Mouse (Mus musculus) lung, postnatal 0 days (tissue): ENCODE data around the gene Qpctl.

Source experiments
- CTCF ChIP-seq: IDR thresholded peaks from 2 replicates; pipeline ENCODE4 v1.5.1; 2016; ENCODE audit warnings: antibody characterized with exemption, mild to moderate bottlenecking
- EP300 ChIP-seq: IDR thresholded peaks from 2 replicates; pipeline ENCODE4 v1.6.1; 2016; ENCODE audit warnings: antibody characterized with exemption, mild to moderate bottlenecking, control low read depth

DNA sequence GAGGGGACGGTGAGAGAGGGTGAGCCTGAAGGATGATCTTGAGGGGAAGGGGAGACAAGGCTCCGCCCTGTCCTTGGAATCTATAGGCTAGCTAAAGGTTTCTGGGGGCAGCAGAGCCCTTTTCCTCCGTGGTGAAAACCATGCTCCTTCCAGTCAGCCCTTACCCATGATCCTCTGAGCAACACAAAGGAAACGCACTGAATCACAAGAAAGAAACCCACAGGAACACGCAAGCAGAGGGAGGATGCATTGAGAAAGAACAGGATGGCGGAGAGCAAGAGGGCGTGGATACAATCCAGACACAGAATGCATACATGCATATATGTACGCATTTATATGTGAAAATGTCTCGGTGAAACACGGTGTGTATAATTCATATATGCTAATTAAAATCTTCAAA lies 20.4 kb upstream of the Qpctl start:
- TF ChIP-seq CTCF (no peak), EP300 (no peak)
